Mouse (Mus musculus): Measurements from ENCODE around the gene Ccr1l1. TPM values are rescaled to one million over a fixed set of nuclear protein-coding genes. Genes with fewer than 3 reads are reported as not detected.

Ccr1l1 gene
- polyA plus RNA-seq (2017; shearing (Covaris generic)), result not detected

DNA sequence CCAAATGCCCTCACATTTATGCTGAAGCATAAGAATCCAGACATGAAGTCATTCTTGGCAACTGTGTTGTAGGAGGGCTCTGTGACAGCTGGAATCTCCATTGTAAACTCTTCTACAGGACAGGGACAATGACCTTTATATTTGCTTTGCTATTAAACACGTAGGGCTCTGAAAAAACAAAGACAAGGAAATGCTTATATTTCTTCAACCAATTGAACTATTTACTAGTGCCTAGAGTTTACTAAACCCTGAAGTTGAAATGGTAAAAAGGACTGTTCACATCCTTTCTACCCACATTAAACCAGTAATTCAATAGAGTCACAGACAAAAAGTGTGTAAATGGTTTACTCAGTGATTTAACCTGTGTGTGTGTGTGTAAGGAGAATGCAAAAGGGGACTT, at the start of gene Ccr1l1:
Gene Ccr1l1, minus strand, starts transcription at position 101 of the 400 bp plus-strand sequence.

DNA sequence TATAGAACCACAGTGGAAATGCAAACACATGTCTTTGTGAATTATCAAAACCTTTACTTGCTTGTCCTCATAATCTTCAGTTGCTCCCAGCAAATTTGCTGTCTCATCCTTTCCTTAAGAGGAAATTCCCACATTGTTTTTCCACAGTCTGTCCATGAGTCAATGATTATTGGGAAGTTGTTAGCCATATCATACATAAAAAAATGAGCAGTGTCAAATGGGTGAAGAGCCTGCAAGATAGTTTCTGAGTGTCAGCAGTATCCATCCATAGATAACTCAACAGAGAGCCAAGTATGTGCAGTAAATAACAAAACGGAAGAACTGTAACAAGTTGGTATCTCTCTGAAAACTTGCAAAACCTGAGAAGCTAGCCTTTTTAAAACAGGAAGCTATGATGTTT, 43.5 kb upstream of the Ccr1l1 start, which contains the start of gene Ccr3:
Gene Ccr3, plus strand, starts transcription at position 301 of the 400 bp plus-strand sequence.

DNA sequence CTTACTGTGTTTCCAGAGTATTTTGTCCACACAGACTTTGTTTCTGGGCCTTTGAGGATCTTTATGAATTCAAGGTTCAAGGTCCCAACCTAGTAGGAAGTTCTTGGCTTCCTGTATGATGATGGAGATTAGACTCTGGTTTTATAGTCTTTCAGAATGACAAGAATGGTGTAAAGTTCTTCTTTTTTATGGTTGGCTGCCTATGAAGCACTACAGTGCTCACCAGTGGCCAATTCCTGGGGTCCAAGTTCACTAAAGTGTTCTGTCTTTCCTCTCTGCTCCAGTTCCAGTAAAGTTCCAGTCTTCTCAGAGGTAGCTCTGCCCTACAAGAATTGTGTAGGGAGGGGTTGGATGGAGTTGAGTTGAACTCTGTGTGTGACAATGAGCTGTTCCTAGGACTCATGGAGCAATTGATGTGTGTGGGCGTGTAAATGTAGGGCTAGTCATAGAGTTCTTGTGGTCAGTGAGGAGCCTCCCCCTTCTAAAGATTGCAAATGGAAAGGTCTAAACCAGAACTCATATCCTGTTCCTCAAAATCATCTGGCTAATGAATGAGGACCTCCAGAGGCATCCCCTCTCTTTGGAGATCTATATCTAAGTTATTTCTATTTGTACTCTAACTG, 9.8 kb downstream of the Ccr1l1 start, which contains the start of gene Ccr1:
Gene Ccr1, minus strand, starts transcription at position 403 of the 623 bp plus-strand sequence.

Other genes with a start within 250 kb of the Ccr1l1 start
- 27.5 TPM for gene Cxcr6, start 171.9 kb downstream of the Ccr1l1 start, polyA plus RNA-seq (2017; shearing (Covaris generic))
- gene Fyco1, start 126.5 kb downstream of the Ccr1l1 start, polyA plus RNA-seq (2017; shearing (Covaris generic)), result 55.2 TPM
- gene Xcr1, start 116.4 kb downstream of the Ccr1l1 start, polyA plus RNA-seq (2017; shearing (Covaris generic)), result 0.44 TPM
- gene Ccr1, start 9.7 kb downstream of the Ccr1l1 start, polyA plus RNA-seq (2017; shearing (Covaris generic)), result 0.26 TPM
- gene Ccr3, start 43.6 kb upstream of the Ccr1l1 start, polyA plus RNA-seq (2017; shearing (Covaris generic)), result 3.0 TPM
- gene Ccr2, start 123.5 kb upstream of the Ccr1l1 start, polyA plus RNA-seq (2017; shearing (Covaris generic)), result 50.3 TPM
- gene Ccr5, start 143.1 kb upstream of the Ccr1l1 start, polyA plus RNA-seq (2017; shearing (Covaris generic)), result 15.6 TPM

Data from activated CD4-positive, CD25-positive, alpha-beta regulatory T cell, adult 9 weeks (primary cell).